In the genomic region with DNA sequence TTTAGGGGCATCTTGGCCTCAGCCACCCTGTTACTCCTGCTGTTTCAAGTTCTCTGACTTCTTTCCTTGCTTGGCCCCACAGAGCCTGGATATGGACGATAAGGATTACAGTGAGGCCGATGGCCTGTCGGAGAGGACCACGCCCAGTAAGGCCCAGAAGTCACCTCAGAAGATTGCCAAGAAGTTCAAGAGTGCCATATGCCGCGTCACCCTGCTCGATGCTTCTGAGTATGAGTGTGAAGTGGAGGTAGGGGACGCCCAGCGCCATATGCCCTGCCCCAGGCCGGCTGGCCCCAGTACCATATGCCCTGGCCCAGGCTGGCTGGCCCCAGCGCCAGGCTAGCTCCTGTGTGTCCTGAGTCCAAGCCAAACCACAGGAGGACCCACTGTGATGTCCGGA, we compare ENCODE assay signal across 12 mouse cellular contexts. TPM values are rescaled to one million over a fixed set of nuclear protein-coding genes. Genes with fewer than 3 reads are reported as not detected.
DNase-seq lines count a peak whose midpoint lies in the region; ATAC-seq and TF ChIP-seq lines count a peak whose summit lies in the region.
"Had no signal": no experiment of that assay in that cellular context is flagged by ENCODE, and none has a peak within 500 bp of the region (broad histone marks: within the 10 kb centered on the region; RNA-seq: fewer than 3 reads in every experiment).

No protein-coding gene starts in this region.

- H3K9ac ChIP-seq in intestine, embryonic 15.5 days, result no peak overlapping the region
- H3K9ac ChIP-seq: embryonic facial prominence, embryonic 15.5 days; neural tube, embryonic 13.5 days had no signal

- H3K27ac ChIP-seq in layer of hippocampus, adult 2 months, result peak overlapping the region; percentile 55; the same call in 1 of the 2 replicates
- H3K27ac ChIP-seq in intestine, embryonic 15.5 days, result no peak overlapping the region
- H3K27ac ChIP-seq: embryonic facial prominence, embryonic 15.5 days; neural tube, embryonic 13.5 days had no signal

- 90% methylated on average over 12 of the region's 12 CpGs for WGBS in intestine, embryonic 15.5 days

- DNase-seq in layer of hippocampus, adult 2 months (ENCODE audit: low spot score in 2 of 2), result no peak
- no peak for DNase-seq in layer of hippocampus, adult 9-10 months (ENCODE audit: low spot score)
- DNase-seq in cerebellum, adult 11-12 months, result peak; percentile 98
- DNase-seq in spleen, postnatal 36 days (ENCODE audit: low spot score in 2 of 2), result peak; percentile 11 to 35
- DNase-seq in MN1 (ENCODE audit: low spot score), result no peak
- no peak for DNase-seq in left cerebral cortex, postnatal 36 days (ENCODE audit: low spot score in 2 of 2)
- no peak for DNase-seq in gastrocnemius, adult 8-10 months (ENCODE audit: low spot score in 2 of 2)
- DNase-seq: adrenal gland, adult 8-10 months; right cerebral cortex, postnatal 4 days had no signal

- intact Hi-C loops in left cerebral cortex, postnatal 36 days (cut with DNase I), result loop anchor here (5.0 kb wide), 2 partner anchors 73 to 113 kb away; a partner anchor contains a TSS

- no peak overlapping the region for H3K4me2 ChIP-seq in intestine, embryonic 15.5 days (replicated peaks)
- H3K4me2 ChIP-seq: embryonic facial prominence, embryonic 15.5 days; neural tube, embryonic 13.5 days had no signal

- peaks cover 8% of the 10 kb centered on the region; the same call in 1 of the 2 replicates for H3K36me3 ChIP-seq in intestine, embryonic 15.5 days

- TF ChIP-seq CTCF in layer of hippocampus, adult 2 months (conservative IDR thresholded peaks at IDR 0.05), result no peak

- H3K4me3 ChIP-seq in layer of hippocampus, adult 2 months, result no peak overlapping the region
- no peak overlapping the region for H3K4me3 ChIP-seq in intestine, embryonic 15.5 days (replicated peaks)
- H3K4me3 ChIP-seq: embryonic facial prominence, embryonic 15.5 days; neural tube, embryonic 13.5 days had no signal

- H3K27me3 ChIP-seq in intestine, embryonic 15.5 days (replicated peaks), result no peaks in the 10 kb centered on the region
- H3K27me3 ChIP-seq: embryonic facial prominence, embryonic 15.5 days; neural tube, embryonic 13.5 days had no signal

- H3K4me1 ChIP-seq in intestine, embryonic 15.5 days (replicated peaks), result 0 out of 2 replicates have a peak, but pooled peaks cover 2% of the 10 kb centered on the region

- no peaks in the 10 kb centered on the region for H3K9me3 ChIP-seq in intestine, embryonic 15.5 days
- H3K9me3 ChIP-seq: embryonic facial prominence, embryonic 15.5 days; neural tube, embryonic 13.5 days had no signal

- ATAC-seq in intestine, embryonic 15.5 days, result peak; percentile 67; the same call in 1 of the 2 replicates

RNA-seq across cellular contexts. Expression of a gene that starts 52.5 kb away (rescaled TPM):
- total RNA-seq in layer of hippocampus, adult 2 months (2021), result 10 to 100 TPM; 35.6 to 39.0 TPM
- polyA plus RNA-seq in intestine, embryonic 15.5 days (2015; fragmentation: Nextera tagmentation; extraction: Ambion mirVana), result 31.3 and 31.6 TPM in 2 replicates
- 10 to 100 TPM; 34.5 to 38.8 TPM for total RNA-seq in left cerebral cortex, postnatal 36 days (2021)
- total RNA-seq in gastrocnemius, adult 8-10 months (2022), result 10 to 100 TPM; 19.6 to 25.5 (median 22.0) TPM

Comparison
In these comparisons a context has a peak if more than half of its experiments do, and no peak if none do; other contexts are left out.
1. DNase-seq: peak in cerebellum, adult 11-12 months (single experiment) and spleen, postnatal 36 days (2 of 2); none in layer of hippocampus, adult 2 months (0 of 2), layer of hippocampus, adult 9-10 months (single experiment), MN1 (single experiment), left cerebral cortex, postnatal 36 days (0 of 2) and gastrocnemius, adult 8-10 months (0 of 2).